In genomic region chr9:104262823-104263352, GRCm38 (mm10) we compare ENCODE assay signal across 8 mouse cellular contexts. TPM values are rescaled to one million over a fixed set of nuclear protein-coding genes. Genes with fewer than 3 reads are reported as not detected.
DNase-seq lines count a peak whose midpoint lies in the region; ATAC-seq lines count a peak whose summit lies in the region.

TSS of gene Dnajc13 (minus strand) at chr9:104262930.

- peak; percentile 98 for DNase-seq in NIH3T3 (ENCODE audit: low read depth)
- peak; percentile 98 to 99 for DNase-seq in cerebellum, postnatal 10 days
- DNase-seq in frontal cortex, postnatal 10 days (ENCODE audit: low spot score in 2 of 2), result peak; percentile 97 to 98
- DNase-seq in layer of hippocampus, postnatal 14 days (ENCODE audit: low spot score in 2 of 2), result peak; percentile 96 to 98
- DNase-seq in lung, postnatal 14 days, result peak; percentile 99
- peak; percentile 91 for DNase-seq in retina, adult 2 months (ENCODE audit: low read depth, low spot score)
- DNase-seq in thymus, postnatal 36 days, result peak; percentile 98 to 99

- peak; percentile 98 for ATAC-seq in hindbrain, embryonic 12.5 days (ENCODE audit: low FRiP score)

- H3K9me3 ChIP-seq in hindbrain, embryonic 12.5 days (replicated peaks), result no peaks in the 10 kb centered on the region

- peaks cover 17% of the 10 kb centered on the region for H3K4me1 ChIP-seq in hindbrain, embryonic 12.5 days

- H3K4me3 ChIP-seq in hindbrain, embryonic 12.5 days, result peak within 1 kb of the TSS; percentile 68

- H3K27ac ChIP-seq in hindbrain, embryonic 12.5 days, result peak within 1 kb of the TSS; percentile 83

- no peaks in the 10 kb centered on the region for H3K36me3 ChIP-seq in hindbrain, embryonic 12.5 days

- peak within 1 kb of the TSS; percentile 65 for H3K4me2 ChIP-seq in hindbrain, embryonic 12.5 days (replicated peaks)

- H3K9ac ChIP-seq in hindbrain, embryonic 12.5 days, result peak within 1 kb of the TSS; percentile 92

- H3K27me3 ChIP-seq in hindbrain, embryonic 12.5 days, result no peaks in the 10 kb centered on the region

- WGBS in hindbrain, embryonic 12.5 days, result 1% methylated on average over 49 of the region's 60 CpGs

RNA-seq across cellular contexts. Expression of gene Dnajc13, which starts in this region (rescaled TPM):
- polyA plus RNA-seq in hindbrain, embryonic 12.5 days (2016; fragmentation: Nextera tagmentation; extraction: Ambion mirVana), result 23.2 and 29.3 TPM in 2 replicates
- 10 to 100 TPM; 60.7 to 77.9 TPM for total RNA-seq in layer of hippocampus, postnatal 14 days (2021)

Comparison
In these comparisons a context has a peak if more than half of its experiments do, and no peak if none do; other contexts are left out.
1. Peak in every context shown above with its lines: DNase-seq, ATAC-seq, H3K4me3 ChIP-seq and H3K27ac ChIP-seq.